Mouse (Mus musculus): ENCODE results near the gene Prss47.

Prss47 gene

DNA sequence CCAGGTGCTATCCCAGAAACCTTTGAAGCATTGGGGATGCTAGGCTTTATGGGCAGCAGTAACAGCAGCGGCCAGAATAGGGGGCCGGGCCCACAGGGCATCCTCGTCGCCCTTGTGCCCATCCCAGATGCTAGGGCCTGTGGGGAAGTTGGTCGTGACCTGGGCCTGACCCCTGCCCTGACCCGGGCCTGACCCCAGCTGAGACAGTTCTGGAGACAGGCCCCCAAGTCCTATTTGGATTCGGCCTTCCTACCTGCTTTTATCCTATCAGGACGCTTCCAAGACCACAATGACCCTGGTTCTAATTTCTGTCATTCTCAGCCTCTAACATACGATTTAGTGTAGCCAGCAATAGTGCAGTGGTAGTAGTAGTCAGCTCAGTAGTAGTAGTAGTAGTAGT lies at the start of gene Prss47:
TSS of gene Prss47 (minus strand) at position 101 of the 400 bp plus-strand sequence.
- DNase-seq = no peak

- peak; percentile 8 to 9 for DNase-seq
Measured at GRCm38 (mm10) chr13:65101232-65101631, 48.7 kb upstream of the Prss47 start.

- DNase-seq = no peak
Measured at GRCm38 (mm10) chr13:65100678-65101077, 48.1 kb upstream of the Prss47 start.

- DNase-seq = no peak
Measured at GRCm38 (mm10) chr13:65097018-65097417, 44.5 kb upstream of the Prss47 start.

DNA sequence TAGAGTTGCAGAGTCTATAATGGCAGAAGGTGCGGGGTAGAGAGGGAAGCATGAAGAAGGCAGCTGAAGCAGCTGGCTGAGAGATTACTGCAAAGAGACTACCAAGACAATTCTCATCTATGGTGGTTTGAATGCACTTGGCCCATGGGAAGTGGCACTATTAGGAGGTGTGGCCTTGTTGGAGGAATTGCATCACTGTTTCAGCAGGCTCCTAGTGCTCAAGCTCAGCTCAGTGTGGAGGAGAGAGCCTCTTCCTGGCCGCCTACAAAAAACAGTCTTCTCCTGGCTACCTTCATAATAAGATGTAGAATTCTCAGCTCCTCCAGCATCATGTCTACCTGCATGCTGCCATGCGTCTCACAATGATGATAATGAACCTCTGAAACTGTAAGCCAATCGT lies 43.4 kb upstream of the Prss47 start:
- no peak for DNase-seq

DNA sequence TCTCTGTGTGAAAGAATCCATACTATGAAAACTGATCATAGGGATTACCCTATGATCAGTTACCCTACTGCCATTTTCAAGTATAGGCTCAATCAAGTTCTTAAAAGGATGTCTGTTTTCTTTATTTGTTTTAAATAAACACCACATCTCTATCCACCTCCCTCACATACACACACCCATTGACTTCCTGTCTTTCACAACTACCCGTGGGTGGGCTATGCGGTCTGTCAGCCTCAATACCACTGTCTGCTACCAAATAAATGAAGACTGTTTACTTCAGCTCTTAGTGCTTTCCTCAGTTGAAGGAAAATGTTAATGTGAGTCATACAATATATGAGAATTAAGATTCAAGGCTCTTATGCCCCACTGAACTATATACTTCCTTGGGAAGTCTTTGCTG lies 17.4 kb upstream of the Prss47 start:
- no peak for DNase-seq

DNA sequence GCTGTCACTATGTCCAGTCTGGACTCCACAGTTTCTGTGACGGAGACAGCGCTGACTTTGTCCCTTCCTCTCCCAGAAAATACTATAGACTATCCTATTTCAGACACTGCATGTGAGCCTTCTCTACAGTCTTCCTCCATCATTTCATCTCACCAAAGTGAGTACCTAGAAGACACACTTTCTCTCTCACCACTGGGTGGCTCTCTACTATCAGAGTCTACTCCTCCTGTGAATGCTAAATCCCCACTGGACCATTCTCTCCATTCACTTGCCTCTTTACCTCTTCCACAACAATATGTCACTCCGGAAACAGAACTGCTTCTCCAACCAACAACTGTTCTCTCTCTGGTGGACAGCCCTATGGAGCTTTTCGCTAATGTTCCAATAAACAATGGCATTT lies 17.5 kb downstream of the Prss47 start:
- no peak for DNase-seq

GRCm38 (mm10) chr13:65032758-65033157 lies 19.8 kb downstream of the Prss47 start, which contains the start of gene Spata31d1c:
Gene Spata31d1c, plus strand, starts transcription at chr13:65033058.
- DNase-seq = no peak

GRCm38 (mm10) chr13:65011052-65011738 lies 41.4 kb downstream of the Prss47 start:
- DNase-seq = no peak

DNA sequence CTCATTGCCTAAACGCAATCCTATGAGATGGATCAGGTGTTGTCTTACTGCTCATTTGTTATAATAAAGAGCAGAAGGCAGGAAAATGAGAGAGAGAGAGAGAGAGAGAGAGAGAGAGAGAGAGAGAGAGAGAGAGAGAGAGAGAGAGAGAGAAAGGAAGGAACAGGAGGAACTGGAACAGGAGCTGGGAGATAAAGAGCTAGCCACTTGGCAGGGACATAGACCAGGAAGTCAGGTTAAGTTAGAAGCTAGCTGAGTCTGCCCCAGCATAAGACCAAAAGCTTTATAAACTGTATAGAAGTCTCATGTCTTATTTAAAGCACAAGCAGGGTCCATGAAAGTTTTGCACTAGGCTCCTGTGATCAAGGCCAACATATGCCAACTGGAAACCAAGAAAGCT lies 44.6 kb downstream of the Prss47 start:
- no peak for DNase-seq

- no peak for DNase-seq
Measured at GRCm38 (mm10) chr13:65006760-65007159, 45.8 kb downstream of the Prss47 start.

- no peak for DNase-seq
Measured at GRCm38 (mm10) chr13:65005414-65005813, 47.1 kb downstream of the Prss47 start.

All from B cell, adult 2 months (primary cell).